Mouse (Mus musculus): Measurements from ENCODE around the gene Alk. TPM values are rescaled to one million over a fixed set of nuclear protein-coding genes. Genes with fewer than 3 reads are reported as not detected.

The Alk gene
- total and polyA plus RNA-seq, 3 experiments = not detected

- Histone ChIP-seq H3K9ac (ENCODE audit: control insufficient read depth, low read depth, low read length, poor library complexity, severe bottlenecking) (no peak overlapping the region), H3K4me1 (ENCODE audit: control insufficient read depth in 1 of 2, insufficient read depth in 2 of 2, low read length in 2 of 2) (no peaks in the 10 kb centered on the region), H3K27me3 (ENCODE audit: control insufficient read depth in 1 of 2, insufficient read depth in 2 of 2, low read length in 2 of 2) (no peaks in the 10 kb centered on the region), H3K4me3 (ENCODE audit: control insufficient read depth in 1 of 2, insufficient read depth in 1 of 2, low read depth in 2 of 2, low read length in 2 of 2) (no peak overlapping the region), H3K79me2 (ENCODE audit: control insufficient read depth, insufficient read depth, low read length, poor library complexity) (no peaks in the 10 kb centered on the region), H3K9me3 (replicated peaks; ENCODE audit: insufficient read depth, low read length) (no peaks in the 10 kb centered on the region), H3K36me3 (ENCODE audit: control insufficient read depth in 1 of 2, insufficient read depth in 2 of 2, low read length in 2 of 2) (no peaks in the 10 kb centered on the region), H3K27ac (ENCODE audit: control insufficient read depth, low read depth, low read length) (no peak overlapping the region)
- no peak for TF ChIP-seq E2F4 (IDR thresholded peaks at IDR 0.05; ENCODE audit: borderline replicate concordance, low read depth, low read length)
- no peak for TF ChIP-seq USF1 (IDR thresholded peaks at IDR 0.05; ENCODE audit: low read depth, low read length)
- TF ChIP-seq MXI1 (IDR thresholded peaks at IDR 0.05; ENCODE audit: low read depth, low read length) = no peak
- TF ChIP-seq TAL1 (IDR thresholded peaks at IDR 0.05; ENCODE audit: low read length) = no peak
- TF ChIP-seq RAD21 (IDR thresholded peaks at IDR 0.05; ENCODE audit: low read depth, low read length) = no peak
- no peak for TF ChIP-seq ZC3H11A (IDR thresholded peaks at IDR 0.05; ENCODE audit: low read depth, low read length)
- TF ChIP-seq POLR2A (IDR thresholded peaks at IDR 0.05; ENCODE audit: control insufficient read depth in 1 of 2, insufficient read depth in 1 of 2, low read depth in 1 of 2, low read length in 2 of 2, poor library complexity in 1 of 2) = no peak
- no peak for DNase-seq (ENCODE audit: low read depth, low spot score)
Observed at GRCm38 (mm10) chr17:71993011-71993410, 611.4 kb downstream of the Alk start.

GRCm38 (mm10) chr17:71991260-71991659, 613.2 kb downstream of the Alk start:
- H3K36me3 ChIP-seq (ENCODE audit: control insufficient read depth in 1 of 2, insufficient read depth in 2 of 2, low read length in 2 of 2) = no peaks in the 10 kb centered on the region
- no peak overlapping the region for H3K27ac ChIP-seq (ENCODE audit: control insufficient read depth, low read depth, low read length)
- H3K4me1 ChIP-seq (ENCODE audit: control insufficient read depth in 1 of 2, insufficient read depth in 2 of 2, low read length in 2 of 2) = no peaks in the 10 kb centered on the region
- H3K79me2 ChIP-seq (ENCODE audit: control insufficient read depth, insufficient read depth, low read length, poor library complexity) = no peaks in the 10 kb centered on the region
- no peaks in the 10 kb centered on the region for H3K9me3 ChIP-seq (replicated peaks; ENCODE audit: insufficient read depth, low read length)
- no peak overlapping the region for H3K9ac ChIP-seq (ENCODE audit: control insufficient read depth, low read depth, low read length, poor library complexity, severe bottlenecking)
- no peaks in the 10 kb centered on the region for H3K27me3 ChIP-seq (ENCODE audit: control insufficient read depth in 1 of 2, insufficient read depth in 2 of 2, low read length in 2 of 2)
- DNase-seq (ENCODE audit: low read depth, low spot score) = no peak
- H3K4me3 ChIP-seq (ENCODE audit: control insufficient read depth in 1 of 2, insufficient read depth in 1 of 2, low read depth in 2 of 2, low read length in 2 of 2) = no peak overlapping the region
- TF ChIP-seq SMC3 (IDR thresholded peaks at IDR 0.05; ENCODE audit: low read depth, low read length) (no peak), MYC (IDR thresholded peaks at IDR 0.05; ENCODE audit: low read depth, low read length) (no peak), ZC3H11A (IDR thresholded peaks at IDR 0.05; ENCODE audit: low read depth, low read length) (no peak), NRF1 (IDR thresholded peaks at IDR 0.05; ENCODE audit: insufficient read depth, low read depth, low read length, poor library complexity, severe bottlenecking) (no peak), E2F4 (IDR thresholded peaks at IDR 0.05; ENCODE audit: borderline replicate concordance, low read depth, low read length) (no peak), RAD21 (IDR thresholded peaks at IDR 0.05; ENCODE audit: low read depth, low read length) (no peak), GABPA (IDR thresholded peaks at IDR 0.05; ENCODE audit: low read depth, low read length) (no peak), TBP (IDR thresholded peaks at IDR 0.05; ENCODE audit: low read depth, low read length) (no peak), NELFE (IDR thresholded peaks at IDR 0.05; ENCODE audit: low read depth, low read length) (no peak), HCFC1 (IDR thresholded peaks at IDR 0.05; ENCODE audit: low read depth, low read length) (no peak), CHD2 (IDR thresholded peaks at IDR 0.05; ENCODE audit: low read length) (no peak), JUND (IDR thresholded peaks at IDR 0.05; ENCODE audit: low read depth, low read length) (no peak), MAZ (IDR thresholded peaks at IDR 0.05; ENCODE audit: low read depth, low read length) (no peak), MEF2A (IDR thresholded peaks at IDR 0.05; ENCODE audit: extremely low read depth, insufficient replicate concordance, low read depth, low read length, poor library complexity, severe bottlenecking) (no peak), ETS1 (IDR thresholded peaks at IDR 0.05; ENCODE audit: low read depth, low read length) (no peak)

Measured in MEL (cell line).